ENCODE assay signal across 28 mouse cellular contexts in genomic region chr4:144965255-144965654, GRCm38 (mm10).
DNase-seq lines count a peak whose midpoint lies in the region; ATAC-seq and TF ChIP-seq lines count a peak whose summit lies in the region.
"Had no signal": no experiment of that assay in that cellular context is flagged by ENCODE, and none has a peak within 500 bp of the region (broad histone marks: within the 10 kb centered on the region; RNA-seq: fewer than 3 reads in every experiment).

No protein-coding gene starts in this region.

- H3K27me3 ChIP-seq in forebrain, embryonic 16.5 days (replicated peaks; ENCODE audit: control insufficient read depth, insufficient read depth, low read length): no peaks in the 10 kb centered on the region
- H3K27me3 ChIP-seq in forebrain, embryonic 12.5 days: no peaks in the 10 kb centered on the region
- H3K27me3 ChIP-seq in hindbrain, postnatal 0 days (ENCODE audit: insufficient read depth, low read length): no peaks in the 10 kb centered on the region
- H3K27me3 ChIP-seq in hindbrain, embryonic 12.5 days: no peaks in the 10 kb centered on the region
- H3K27me3 ChIP-seq in midbrain, embryonic 12.5 days: no peaks in the 10 kb centered on the region
- H3K27me3 ChIP-seq in midbrain, embryonic 10.5 days (ENCODE audit: low read depth, poor library complexity, severe bottlenecking): no peaks in the 10 kb centered on the region
- H3K27me3 ChIP-seq: CH12.LX; embryonic facial prominence, embryonic 13.5 days; forebrain, embryonic 13.5 days; heart, embryonic 13.5 days; Patski had no signal

- WGBS in forebrain, embryonic 16.5 days: 65% methylated on average over 2 of the region's 2 CpGs
- 75% methylated on average over 2 of the region's 2 CpGs for WGBS in forebrain, embryonic 12.5 days
- WGBS in hindbrain, postnatal 0 days: 62% methylated on average over 2 of the region's 2 CpGs
- WGBS in hindbrain, embryonic 12.5 days: 78% methylated on average over 2 of the region's 2 CpGs
- 83% methylated on average over 2 of the region's 2 CpGs for WGBS in midbrain, embryonic 12.5 days
- WGBS in midbrain, embryonic 10.5 days: 85% methylated on average over 2 of the region's 2 CpGs

- no peak for DNase-seq in hindbrain, postnatal 0 days (ENCODE audit: low spot score)
- no peak for DNase-seq in midbrain, embryonic 10.5 days (ENCODE audit: low spot score)
- DNase-seq: adrenal gland, postnatal 10 days; adrenal gland, postnatal 36 days; B cell, adult 2 months; cerebellum, adult 18-20 months; cerebellum, adult 9-10 months; cerebellum, postnatal 25 days; embryo, embryonic 11 days; gastrocnemius, postnatal 10 days; gastrocnemius, postnatal 36 days; heart, adult 2 months; heart, postnatal 14 days; heart, postnatal 4 days had no signal

- no peak overlapping the region for H3K9ac ChIP-seq in forebrain, embryonic 16.5 days (replicated peaks; ENCODE audit: low read depth, low read length)
- H3K9ac ChIP-seq in forebrain, embryonic 12.5 days: no peak overlapping the region
- H3K9ac ChIP-seq in hindbrain, postnatal 0 days (replicated peaks; ENCODE audit: low read length): no peak overlapping the region
- H3K9ac ChIP-seq in hindbrain, embryonic 12.5 days: no peak overlapping the region
- H3K9ac ChIP-seq in midbrain, embryonic 12.5 days (replicated peaks): no peak overlapping the region
- H3K9ac ChIP-seq: embryonic facial prominence, embryonic 13.5 days; forebrain, embryonic 13.5 days; heart, embryonic 13.5 days had no signal

- 0 out of 2 replicates have a peak, but pooled peaks have one; percentile 37 for ATAC-seq in forebrain, embryonic 16.5 days
- ATAC-seq in forebrain, embryonic 12.5 days (ENCODE audit: low FRiP score): no peak
- peak; percentile 59; the same call in 1 of the 2 replicates for ATAC-seq in hindbrain, postnatal 0 days
- ATAC-seq in hindbrain, embryonic 12.5 days (ENCODE audit: low FRiP score): no peak
- ATAC-seq in midbrain, embryonic 12.5 days (ENCODE audit: low FRiP score, low read depth): peak; percentile 61; the same call in 1 of the 2 replicates
- ATAC-seq: forebrain, embryonic 13.5 days; intestine, postnatal 0 days; Patski had no signal

- no peaks in the 10 kb centered on the region for H3K36me3 ChIP-seq in forebrain, embryonic 16.5 days (ENCODE audit: control insufficient read depth, insufficient read depth)
- H3K36me3 ChIP-seq in forebrain, embryonic 12.5 days (replicated peaks): no peaks in the 10 kb centered on the region
- H3K36me3 ChIP-seq in hindbrain, postnatal 0 days (ENCODE audit: insufficient read depth, low read length): no peaks in the 10 kb centered on the region
- no peaks in the 10 kb centered on the region for H3K36me3 ChIP-seq in hindbrain, embryonic 12.5 days
- no peaks in the 10 kb centered on the region for H3K36me3 ChIP-seq in midbrain, embryonic 12.5 days
- H3K36me3 ChIP-seq in midbrain, embryonic 10.5 days: 0 out of 2 replicates have a peak, but pooled peaks cover 2% of the 10 kb centered on the region
- H3K36me3 ChIP-seq: G1E had no signal

- peaks cover 4% of the 10 kb centered on the region; the same call in 1 of the 2 replicates for H3K4me1 ChIP-seq in forebrain, embryonic 16.5 days (replicated peaks; ENCODE audit: control insufficient read depth, insufficient read depth, low read length)
- H3K4me1 ChIP-seq in forebrain, embryonic 12.5 days: no peaks in the 10 kb centered on the region
- H3K4me1 ChIP-seq in hindbrain, postnatal 0 days (ENCODE audit: insufficient read depth, low read length): no peaks in the 10 kb centered on the region; the same call in 1 of the 2 replicates
- no peaks in the 10 kb centered on the region for H3K4me1 ChIP-seq in hindbrain, embryonic 12.5 days
- H3K4me1 ChIP-seq in midbrain, embryonic 12.5 days: no peaks in the 10 kb centered on the region
- peaks cover 7% of the 10 kb centered on the region for H3K4me1 ChIP-seq in midbrain, embryonic 10.5 days
- H3K4me1 ChIP-seq: forebrain, embryonic 13.5 days had no signal

- H3K4me2 ChIP-seq in forebrain, embryonic 16.5 days (ENCODE audit: low read length): no peak overlapping the region
- H3K4me2 ChIP-seq in forebrain, embryonic 12.5 days: no peak overlapping the region
- no peak overlapping the region for H3K4me2 ChIP-seq in hindbrain, postnatal 0 days (ENCODE audit: low read depth, low read length)
- no peak overlapping the region for H3K4me2 ChIP-seq in hindbrain, embryonic 12.5 days (replicated peaks)
- no peak overlapping the region for H3K4me2 ChIP-seq in midbrain, embryonic 12.5 days (replicated peaks)
- H3K4me2 ChIP-seq: embryonic facial prominence, embryonic 13.5 days; forebrain, embryonic 13.5 days; heart, embryonic 13.5 days had no signal

- H3K9me3 ChIP-seq in forebrain, embryonic 16.5 days (ENCODE audit: control insufficient read depth, low read length): no peaks in the 10 kb centered on the region
- no peaks in the 10 kb centered on the region for H3K9me3 ChIP-seq in forebrain, embryonic 12.5 days
- no peaks in the 10 kb centered on the region for H3K9me3 ChIP-seq in hindbrain, postnatal 0 days (ENCODE audit: low read length)
- no peaks in the 10 kb centered on the region for H3K9me3 ChIP-seq in hindbrain, embryonic 12.5 days (replicated peaks)
- no peaks in the 10 kb centered on the region for H3K9me3 ChIP-seq in midbrain, embryonic 12.5 days
- no peaks in the 10 kb centered on the region for H3K9me3 ChIP-seq in midbrain, embryonic 10.5 days (replicated peaks)
- H3K9me3 ChIP-seq: embryonic facial prominence, embryonic 10.5 days; forebrain, embryonic 13.5 days; G1E; heart, embryonic 10.5 days; heart, embryonic 13.5 days had no signal

- no peak for TF ChIP-seq CTCF in hindbrain, postnatal 0 days (IDR thresholded peaks at IDR 0.05; ENCODE audit: low read depth)

- no peak overlapping the region for H3K4me3 ChIP-seq in forebrain, embryonic 16.5 days (replicated peaks; ENCODE audit: low read length)
- no peak overlapping the region for H3K4me3 ChIP-seq in forebrain, embryonic 12.5 days (replicated peaks)
- no peak overlapping the region for H3K4me3 ChIP-seq in hindbrain, postnatal 0 days (ENCODE audit: low read length)
- H3K4me3 ChIP-seq in hindbrain, embryonic 12.5 days: no peak overlapping the region
- H3K4me3 ChIP-seq in midbrain, embryonic 12.5 days: no peak overlapping the region
- H3K4me3 ChIP-seq in midbrain, embryonic 10.5 days: no peak overlapping the region
- H3K4me3 ChIP-seq: embryonic facial prominence, embryonic 10.5 days; embryonic facial prominence, embryonic 13.5 days; erythroblast, embryonic 14.5 days; forebrain, embryonic 13.5 days; heart, adult 2 months; heart, embryonic 10.5 days; heart, embryonic 13.5 days had no signal

- no peak overlapping the region for H3K27ac ChIP-seq in forebrain, embryonic 16.5 days (ENCODE audit: low read length)
- no peak overlapping the region for H3K27ac ChIP-seq in forebrain, embryonic 12.5 days
- no peak overlapping the region for H3K27ac ChIP-seq in hindbrain, postnatal 0 days
- H3K27ac ChIP-seq in hindbrain, embryonic 12.5 days: no peak overlapping the region
- H3K27ac ChIP-seq in midbrain, embryonic 12.5 days (replicated peaks): no peak overlapping the region
- no peak overlapping the region for H3K27ac ChIP-seq in midbrain, embryonic 10.5 days (replicated peaks)
- H3K27ac ChIP-seq: embryonic facial prominence, embryonic 10.5 days; embryonic facial prominence, embryonic 13.5 days; forebrain, embryonic 13.5 days; heart, adult 2 months; heart, embryonic 10.5 days; heart, embryonic 13.5 days had no signal

Comparison
In these comparisons a context has a peak if more than half of its experiments do, and no peak if none do; other contexts are left out.
1. ATAC-seq: peak in forebrain, embryonic 16.5 days (single experiment), hindbrain, postnatal 0 days (single experiment) and midbrain, embryonic 12.5 days (single experiment); none in forebrain, embryonic 12.5 days (single experiment) and hindbrain, embryonic 12.5 days (single experiment).